Mouse (Mus musculus) megakaryocyte, embryonic 14.5 days (primary cell): ENCODE measurements around the gene Pth2.

Experiments used
- FLI1 ChIP-seq: IDR thresholded peaks from 2 replicates; pipeline ENCODE4 v1.6.1; 2012; ENCODE audit warnings: low read length, inconsistent platforms, mixed read lengths
- GATA1 ChIP-seq: IDR thresholded peaks from 3 replicates; pipeline ENCODE4 v1.6.1; 2012; ENCODE audit warnings: mixed read lengths, low read length, inconsistent platforms, borderline replicate concordance

DNA sequence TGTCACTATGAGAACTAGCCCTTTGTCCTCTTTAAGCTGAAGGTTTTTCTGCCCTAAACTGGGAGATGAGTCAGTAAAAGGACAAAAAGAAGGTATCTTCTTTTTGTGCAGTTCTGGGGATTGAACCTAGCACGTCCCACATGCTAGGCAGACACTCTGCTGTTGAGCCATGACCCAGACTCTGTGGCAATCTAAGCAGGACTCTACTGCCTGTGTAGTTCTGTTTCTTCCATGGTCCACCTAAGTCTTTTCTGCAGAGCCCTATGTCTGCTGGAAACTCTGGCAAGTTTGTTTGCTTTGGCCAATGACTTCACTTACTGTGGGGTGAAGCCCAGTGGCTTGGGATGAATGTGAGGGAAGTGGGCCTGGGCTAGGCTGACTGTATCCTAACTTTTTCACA lies 42.4 kb upstream of the Pth2 start:
- no peak for TF ChIP-seq GATA1
- TF ChIP-seq FLI1 = no peak
